Mouse (Mus musculus) hindbrain, embryonic 11.5 days (tissue): Measurements from ENCODE around the gene Plin4. TPM values are rescaled to one million over a fixed set of nuclear protein-coding genes. Genes with fewer than 3 reads are reported as not detected.

Source experiments
- ATAC-seq: fragments of 200-750 bp; cut with Nextera tagmentation; 2 replicates; pipeline ENCODE4 v1.8.0; 2017; ENCODE audit warnings: mild to moderate bottlenecking, moderate TSS enrichment, moderate library complexity; ENCODE audit not compliant: low FRiP score
- DNase-seq: peaks from one replicate; pipeline ENCODE4 v3.0.0-alpha.2; 2015; ENCODE audit warnings: low spot score
- H3K27ac ChIP-seq: fragments of 300-500 bp; sonication (generic); 2 replicates; pipeline ENCODE4 v1.5.1; 2014; ENCODE audit warnings: mild to moderate bottlenecking, low read depth, low read length
- H3K27me3 ChIP-seq: fragments of 300-500 bp; sonication (generic); 2 replicates; pipeline ENCODE4 v1.6.1; 2014; ENCODE audit warnings: mild to moderate bottlenecking, low read length, moderate library complexity, mixed read lengths; ENCODE audit not compliant: control insufficient read depth, insufficient read depth
- H3K36me3 ChIP-seq: fragments of 300-500 bp; sonication (generic); 2 replicates; pipeline ENCODE4 v1.6.1; 2014; ENCODE audit warnings: mild to moderate bottlenecking, low read length, moderate library complexity, mixed read lengths; ENCODE audit not compliant: control insufficient read depth, insufficient read depth
- H3K4me1 ChIP-seq: fragments of 300-500 bp; sonication (generic); replicated peaks from 2 replicates; pipeline ENCODE4 v1.6.1; 2014; ENCODE audit warnings: low read length, mixed read lengths; ENCODE audit not compliant: control insufficient read depth, insufficient read depth
- H3K4me2 ChIP-seq: fragments of 300-500 bp; sonication (generic); replicated peaks from 2 replicates; pipeline ENCODE4 v1.6.1; 2014; ENCODE audit warnings: mild to moderate bottlenecking, low read depth, low read length
- H3K4me3 ChIP-seq: fragments of 300-500 bp; sonication (generic); 2 replicates; pipeline ENCODE4 v1.5.1; 2014; ENCODE audit warnings: low read depth, low read length
- H3K9ac ChIP-seq: fragments of 300-500 bp; sonication (generic); 2 replicates; pipeline ENCODE4 v1.6.1; 2014; ENCODE audit warnings: low read depth, low read length
- H3K9me3 ChIP-seq: fragments of 300-500 bp; sonication (generic); 2 replicates; pipeline ENCODE4 v1.6.1; 2016; ENCODE audit warnings: low read length; ENCODE audit not compliant: control insufficient read depth
- WGBS: fragments of 180-500 bp; shearing (Covaris S2); extraction: QIAGEN DNeasy Blood & Tissue Kit; methylation state at CpG from one replicate; pipeline ENCODE4 v1.1.7; 2014; 5-methylcytosine and 5-hydroxymethylcytosine counted together
- polyA plus RNA-seq: library from polyadenylated mRNA; unstranded; fragments of >200 nt; fragmentation: Nextera tagmentation; extraction: Ambion mirVana; gene quantifications from 2 replicates; pipeline ENCODE4 v1.2.1, GENCODE M21; 2014

Plin4 gene
- 0.07 and 0.09 TPM in 2 replicates for polyA plus RNA-seq

DNA sequence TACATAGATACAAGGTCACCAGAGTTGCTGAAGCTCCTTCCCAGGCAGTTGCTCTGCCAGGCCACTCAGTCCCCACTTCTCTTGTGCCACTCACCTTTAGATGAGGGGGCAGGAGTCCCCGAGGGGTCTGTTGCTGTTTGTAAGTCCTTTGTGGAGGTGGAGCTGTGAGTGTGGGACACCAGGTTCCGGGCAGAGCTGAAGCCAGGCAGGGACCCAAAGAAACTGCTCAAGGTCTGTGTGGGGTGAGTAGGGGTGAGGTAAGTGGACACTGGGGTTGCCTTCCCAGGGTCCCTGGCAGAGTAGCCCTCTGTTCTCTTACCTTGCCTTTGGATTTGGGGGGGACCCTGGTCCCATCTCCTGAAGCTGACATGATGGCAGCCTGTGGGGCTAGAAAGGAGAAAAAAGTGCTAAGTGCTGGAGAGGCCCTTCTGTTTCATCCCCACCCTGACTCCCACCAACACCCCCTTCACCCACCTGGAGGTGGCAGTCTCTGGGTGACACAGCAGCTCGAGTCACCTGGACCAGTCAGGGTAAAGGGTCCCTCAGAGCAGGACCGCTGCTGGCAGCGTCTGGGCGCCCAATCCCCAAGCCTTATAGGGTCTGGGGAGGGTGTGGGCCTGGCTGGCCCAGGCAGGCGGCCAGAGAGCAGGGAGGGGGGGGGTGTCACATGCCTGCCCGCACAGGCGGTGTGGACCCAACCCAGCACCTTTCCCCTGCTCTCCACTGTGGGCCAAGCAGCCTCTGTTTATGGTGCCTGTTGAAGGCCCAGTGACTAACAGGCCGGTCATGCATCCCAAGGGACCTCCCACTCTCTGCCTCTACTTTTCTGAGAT lies at the start of gene Plin4:
TSS of gene Plin4 (minus strand) at position 585 of the 833 bp plus-strand sequence.
- H3K27ac ChIP-seq = no peak within 1 kb of the TSS
- no peaks in the 10 kb centered on the region for H3K4me1 ChIP-seq
- H3K36me3 ChIP-seq = no peaks in the 10 kb centered on the region
- ATAC-seq (no peak), DNase-seq (no peak)
- no peaks in the 10 kb centered on the region for H3K9me3 ChIP-seq
- no peak within 1 kb of the TSS for H3K9ac ChIP-seq
- 54% methylated on average over 9 of the region's 10 CpGs for WGBS
- H3K27me3 ChIP-seq = no peaks in the 10 kb centered on the region
- no peak within 1 kb of the TSS for H3K4me2 ChIP-seq
- H3K4me3 ChIP-seq = no peak within 1 kb of the TSS

- Histone ChIP-seq H3K27me3 (peaks cover 14% of the 10 kb centered on the region), H3K4me3 (no peak overlapping the region), H3K9ac (no peak overlapping the region), H3K27ac (no peak overlapping the region), H3K4me2 (no peak overlapping the region), H3K4me1 (peaks cover 6% of the 10 kb centered on the region), H3K36me3 (no peaks in the 10 kb centered on the region), H3K9me3 (no peaks in the 10 kb centered on the region)
- peak; percentile 79 for DNase-seq
- peak; percentile 76 for ATAC-seq
- WGBS = 49% methylated on average over 9 of the region's 9 CpGs
These were observed 44.0 kb upstream of the Plin4 start for GRCm38 (mm10) chr17:56153643-56154042.

GRCm38 (mm10) chr17:56149897-56150296 lies 40.3 kb upstream of the Plin4 start:
- Histone ChIP-seq H3K27me3 (peaks cover 23% of the 10 kb centered on the region), H3K4me3 (no peak overlapping the region), H3K36me3 (no peaks in the 10 kb centered on the region), H3K9me3 (no peaks in the 10 kb centered on the region), H3K4me1 (peaks cover 6% of the 10 kb centered on the region), H3K27ac (no peak overlapping the region), H3K4me2 (no peak overlapping the region), H3K9ac (no peak overlapping the region)
- WGBS = 46% methylated on average over 2 of the region's 2 CpGs
- ATAC-seq (no peak), DNase-seq (no peak)

- H3K4me3 ChIP-seq = peak overlapping the region; percentile 25
- peaks cover 6% of the 10 kb centered on the region for H3K4me1 ChIP-seq
- DNase-seq = no peak
These were observed 39.4 kb upstream of the Plin4 start for GRCm38 (mm10) chr17:56148790-56149618.

GRCm38 (mm10) chr17:56148280-56148679 lies 38.7 kb upstream of the Plin4 start:
- H3K9ac ChIP-seq = no peak overlapping the region

More at GRCm38 (mm10) chr17:56148790-56149618, 39.4 kb upstream of the Plin4 start:
- Histone ChIP-seq H3K27ac (no peak overlapping the region), H3K4me2 (peak overlapping the region; percentile 37), H3K36me3 (no peaks in the 10 kb centered on the region), H3K27me3 (peaks cover 23% of the 10 kb centered on the region), H3K9ac (peak overlapping the region; percentile 47; the same call in 1 of the 2 replicates), H3K9me3 (no peaks in the 10 kb centered on the region)
- peak; percentile 45; the same call in 1 of the 2 replicates for ATAC-seq
- 3% methylated on average over 30 of the region's 30 CpGs for WGBS

DNA sequence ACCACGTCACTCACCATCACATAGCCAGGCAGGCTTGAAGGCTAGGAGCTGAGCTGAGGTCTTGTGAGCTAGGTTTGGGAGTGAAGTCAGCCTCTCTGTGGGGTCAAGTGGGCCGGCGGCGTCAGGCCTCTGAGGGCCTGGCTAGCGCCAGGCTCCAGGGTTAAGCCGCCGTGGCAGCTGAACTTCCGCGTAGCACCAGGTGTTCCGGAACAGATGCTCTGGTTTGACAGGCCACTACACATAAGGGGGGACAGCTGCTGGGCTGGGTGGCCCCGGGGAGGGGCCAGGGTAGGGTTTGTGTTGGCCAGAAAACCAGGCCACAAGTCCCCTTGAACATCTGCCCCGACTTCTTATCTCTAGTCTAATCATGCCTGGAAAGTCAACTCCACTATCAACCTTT lies 37.8 kb upstream of the Plin4 start:
- Histone ChIP-seq H3K9me3 (no peaks in the 10 kb centered on the region), H3K27me3 (peaks cover 27% of the 10 kb centered on the region), H3K4me1 (peaks cover 7% of the 10 kb centered on the region), H3K4me3 (no peak overlapping the region), H3K4me2 (no peak overlapping the region), H3K27ac (no peak overlapping the region), H3K36me3 (no peaks in the 10 kb centered on the region), H3K9ac (no peak overlapping the region)
- DNase-seq (no peak), ATAC-seq (no peak)
- 56% methylated on average over 12 of the region's 12 CpGs for WGBS

More at GRCm38 (mm10) chr17:56148280-56148679, 38.7 kb upstream of the Plin4 start:
- Histone ChIP-seq H3K36me3 (no peaks in the 10 kb centered on the region), H3K27me3 (peaks cover 23% of the 10 kb centered on the region), H3K4me1 (peaks cover 6% of the 10 kb centered on the region), H3K27ac (no peak overlapping the region), H3K9me3 (no peaks in the 10 kb centered on the region), H3K4me3 (no peak overlapping the region), H3K4me2 (no peak overlapping the region)
- DNase-seq = no peak
- 20% methylated on average over 9 of the region's 9 CpGs for WGBS
- 0 out of 2 replicates have a peak, but pooled peaks have one; percentile 8 for ATAC-seq

DNA sequence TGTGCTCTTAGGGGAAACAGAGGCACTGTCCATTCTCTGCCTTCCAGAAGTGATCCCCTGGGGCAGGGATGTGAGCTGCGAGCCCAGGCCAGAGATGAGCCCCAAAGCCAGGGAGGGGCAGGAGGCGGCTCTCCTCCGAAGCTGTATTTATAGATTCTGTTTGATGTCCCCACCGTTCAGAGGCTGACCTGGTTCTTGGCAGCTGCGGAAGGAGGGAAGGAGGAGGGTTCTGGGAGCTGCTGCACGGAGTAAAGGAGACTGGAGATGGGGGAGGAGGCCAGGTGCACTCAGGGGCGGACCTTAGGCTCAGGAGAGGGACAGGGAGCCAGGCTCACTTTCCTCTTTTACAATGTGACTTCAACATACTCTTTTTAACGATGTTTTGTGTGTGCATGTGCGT lies 36.5 kb upstream of the Plin4 start:
- no peak for ATAC-seq
- peaks cover 31% of the 10 kb centered on the region for H3K27me3 ChIP-seq
- peaks cover 15% of the 10 kb centered on the region for H3K4me1 ChIP-seq
- no peak overlapping the region for H3K27ac ChIP-seq
- no peak overlapping the region for H3K4me3 ChIP-seq
- H3K9ac ChIP-seq = no peak overlapping the region
- H3K36me3 ChIP-seq = no peaks in the 10 kb centered on the region
- H3K9me3 ChIP-seq = no peaks in the 10 kb centered on the region
- H3K4me2 ChIP-seq = no peak overlapping the region
- no peak for DNase-seq
- WGBS = 23% methylated on average over 9 of the region's 9 CpGs

DNA sequence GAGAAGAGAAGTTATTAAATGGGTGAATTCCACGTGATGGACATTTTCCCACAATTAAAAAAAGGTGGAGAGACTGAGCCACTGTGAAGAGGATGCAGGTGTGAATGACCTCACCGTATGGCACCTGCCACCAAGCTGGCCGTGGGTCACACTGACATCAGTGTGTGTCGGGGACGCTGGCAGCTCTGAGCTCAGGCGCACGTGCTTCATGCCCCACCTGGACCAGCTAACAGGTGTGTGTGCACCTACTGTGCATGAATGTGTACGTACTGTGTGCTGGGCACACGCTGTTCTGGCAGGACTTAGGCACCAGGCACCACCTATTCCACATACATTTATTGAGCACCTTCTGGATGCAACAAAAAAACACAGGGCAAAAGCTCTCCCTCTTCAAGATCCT lies 34.9 kb upstream of the Plin4 start:
- no peak overlapping the region for H3K27ac ChIP-seq
- ATAC-seq (no peak), DNase-seq (no peak)
- peaks cover 15% of the 10 kb centered on the region for H3K4me1 ChIP-seq
- peaks cover 41% of the 10 kb centered on the region for H3K27me3 ChIP-seq
- H3K36me3 ChIP-seq = no peaks in the 10 kb centered on the region
- H3K4me2 ChIP-seq = no peak overlapping the region
- no peak overlapping the region for H3K9ac ChIP-seq
- no peak overlapping the region for H3K4me3 ChIP-seq
- 75% methylated on average over 9 of the region's 9 CpGs for WGBS
- no peaks in the 10 kb centered on the region for H3K9me3 ChIP-seq
